Comparison of ENCODE assay signal across 9 mouse cellular contexts in the genomic region with DNA sequence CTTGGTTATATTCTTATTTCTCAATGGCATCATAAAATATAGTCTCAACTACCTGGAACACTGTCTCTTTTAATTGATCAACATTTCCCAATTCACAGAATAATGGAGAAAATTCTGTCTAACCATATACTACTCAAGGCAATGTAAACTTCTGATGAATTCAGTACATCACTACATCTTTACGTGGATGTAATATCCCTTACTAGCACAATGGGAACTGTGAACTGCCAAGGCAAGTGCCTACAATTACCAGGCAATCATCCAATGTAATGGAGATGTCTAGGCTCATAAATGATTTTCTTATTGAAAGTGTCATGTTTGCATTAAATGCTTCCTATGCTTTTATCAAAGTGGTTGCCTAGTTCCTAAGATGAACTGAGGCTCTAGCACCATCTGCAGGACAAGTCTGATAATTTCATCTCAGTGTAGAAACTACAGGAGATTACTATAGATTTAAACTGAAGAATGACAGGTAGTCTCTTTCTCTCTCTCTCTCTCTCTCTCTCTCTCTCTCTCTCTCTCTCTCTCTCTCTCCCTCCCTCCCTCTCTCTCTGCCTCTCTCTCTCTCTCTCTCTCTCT.
DNase-seq lines count a peak whose midpoint lies in the region; ATAC-seq and TF ChIP-seq lines count a peak whose summit lies in the region.
"Had no signal": no experiment of that assay in that cellular context is flagged by ENCODE, and none has a peak within 500 bp of the region (broad histone marks: within the 10 kb centered on the region; RNA-seq: fewer than 3 reads in every experiment).

No protein-coding gene starts in this region.

- intact Hi-C loops in left cerebral cortex, postnatal 10 days (cut with DNase I): loop anchor here (2.0 to 5.0 kb wide), 3 partner anchors 395 to 837 kb away; no protein-coding TSS in a partner anchor

- peak; percentile 42 for DNase-seq in liver, adult 2 months (ENCODE audit: extremely low read depth, low read depth, low spot score)
- peak; percentile 88 for DNase-seq in NIH3T3 (ENCODE audit: low read depth)
- DNase-seq in cerebellum, adult 9-11 months: peak; percentile 5
- peak; percentile 22 to 62 for DNase-seq in left cerebral cortex, postnatal 10 days (ENCODE audit: extremely low spot score in 1 of 2, low spot score in 2 of 2)
- peak; percentile 68 for DNase-seq in retina, postnatal 1 day
- DNase-seq in gastrocnemius, postnatal 4 days (ENCODE audit: low spot score in 2 of 2): no peak

- H3K4me2 ChIP-seq in liver, embryonic 12.5 days: no peak overlapping the region

- no peaks in the 10 kb centered on the region; the same call in 1 of the 2 replicates for H3K9me3 ChIP-seq in liver, embryonic 12.5 days (replicated peaks)

- H3K27ac ChIP-seq in liver, adult 2 months (replicated peaks; ENCODE audit: insufficient read depth, low read depth, low read length): no peak overlapping the region
- no peak overlapping the region for H3K27ac ChIP-seq in liver, embryonic 12.5 days
- H3K27ac ChIP-seq: macrophage had no signal

- TF ChIP-seq POLR2A in liver, adult 2 months (IDR thresholded peaks at IDR 0.05; ENCODE audit: extremely low read depth, insufficient read depth, low read length): no peak

- no peaks in the 10 kb centered on the region for H3K4me1 ChIP-seq in liver, adult 2 months (ENCODE audit: control insufficient read depth, insufficient read depth, low read length)
- no peaks in the 10 kb centered on the region for H3K4me1 ChIP-seq in liver, embryonic 12.5 days

- no peaks in the 10 kb centered on the region for H3K36me3 ChIP-seq in liver, adult 2 months (ENCODE audit: control insufficient read depth, insufficient read depth, low read length)
- H3K36me3 ChIP-seq in liver, embryonic 12.5 days: no peaks in the 10 kb centered on the region

- no peak for ATAC-seq in liver, embryonic 12.5 days
- ATAC-seq in hematopoietic stem cell, adult 5-6 weeks (replicated peaks in 1 of 2; ENCODE audit: insufficient read depth in 1 of 2, low FRiP score in 2 of 2, low TSS enrichment in 1 of 2, low read depth in 1 of 2, poor library complexity in 2 of 2, severe bottlenecking in 2 of 2): peak; percentile 81 to 84; a peak in 3 of 4 replicates

- no peaks in the 10 kb centered on the region for H3K79me2 ChIP-seq in liver, adult 2 months (ENCODE audit: control insufficient read depth, insufficient read depth, low read length)

- no peak overlapping the region for H3K4me3 ChIP-seq in liver, adult 2 months (ENCODE audit: insufficient read depth, low read depth, low read length)
- H3K4me3 ChIP-seq in liver, embryonic 12.5 days: no peak overlapping the region

- no peak overlapping the region for H3K9ac ChIP-seq in liver, adult 2 months (ENCODE audit: low read depth, low read length)
- H3K9ac ChIP-seq in liver, embryonic 12.5 days: no peak overlapping the region

- no peaks in the 10 kb centered on the region for H3K27me3 ChIP-seq in liver, adult 2 months (ENCODE audit: control insufficient read depth, insufficient read depth, low read length)
- H3K27me3 ChIP-seq in liver, embryonic 12.5 days (replicated peaks): no peaks in the 10 kb centered on the region

- WGBS in liver, adult 2 months: 92% methylated on average over 1 of the region's 1 CpGs
- 73% methylated on average over 1 of the region's 1 CpGs for WGBS in liver, embryonic 12.5 days (ENCODE audit: insufficient replicate concordance)

- peak; percentile 48 for TF ChIP-seq CTCF in liver, adult 2 months (IDR thresholded peaks at IDR 0.05; ENCODE audit: low read depth, low read length)

Comparison
In these comparisons a context has a peak if more than half of its experiments do, and no peak if none do; other contexts are left out.
1. DNase-seq: peak in liver, adult 2 months (single experiment), NIH3T3 (single experiment), cerebellum, adult 9-11 months (single experiment), left cerebral cortex, postnatal 10 days (2 of 2) and retina, postnatal 1 day (single experiment); none in gastrocnemius, postnatal 4 days (0 of 2).